Mouse (Mus musculus): Measurements from ENCODE around the gene Cmtm2a.
"Not testable (repeated sequence)": the region's sequence is repeated elsewhere in the genome, so short reads cannot be mapped to it uniquely, and the experiment has no call there.

- not testable (repeated sequence) for TF ChIP-seq CTCF (conservative IDR thresholded peaks at IDR 0.05; ENCODE audit: low read length); POU5F1 (IDR thresholded peaks at IDR 0.05; ENCODE audit: borderline replicate concordance, low read length); NANOG (IDR thresholded peaks at IDR 0.05; ENCODE audit: borderline replicate concordance, low read length)
These were observed 15.4 kb upstream of the Cmtm2a start for GRCm38 (mm10) chr8:104308341-104308740.
